Mouse (Mus musculus): ENCODE measurements around the gene Tm9sf4.

DNA sequence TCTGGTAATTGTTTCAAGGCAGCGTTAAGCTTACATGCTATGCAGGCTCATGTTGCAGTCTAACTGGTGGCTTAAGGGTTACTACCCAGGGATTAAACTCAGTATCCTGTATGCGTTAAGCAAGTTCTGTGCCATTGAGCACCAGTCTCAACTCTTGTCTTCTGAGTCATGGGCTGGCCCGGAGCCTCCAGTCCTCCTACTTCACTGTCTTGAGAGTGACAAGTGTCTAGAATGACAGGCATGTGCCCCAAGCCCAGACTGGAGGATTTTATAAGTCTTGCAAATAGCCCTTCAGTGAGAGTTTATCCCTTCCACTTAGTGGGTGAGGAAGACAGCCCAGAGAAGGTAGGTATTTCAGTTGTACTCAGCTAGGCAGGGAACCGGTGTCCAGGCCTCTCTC, 24.9 kb upstream of the Tm9sf4 start:
- TF ChIP-seq CTCF (IDR thresholded peaks at IDR 0.05; ENCODE audit: control insufficient read depth, insufficient read depth, insufficient replicate concordance, low read depth, low read length) (no peak), POLR2A (IDR thresholded peaks at IDR 0.05; ENCODE audit: control insufficient read depth, low read depth, low read length) (no peak)
